Mouse (Mus musculus) CH12.LX (cell line): ENCODE measurements at regions not wholly inside any gene's neighbourhood (a gene's known extent, or its start where the extent isn't known, plus 50 kb on each side); places are given as distances from the start of the nearest gene placed in this dataset.

Source experiments
- DNase-seq: peaks from one replicate; pipeline ENCODE4 v3.0.0-alpha.2; 2013; ENCODE audit errors: extremely low read depth
- H3K27ac ChIP-seq: 2 replicates; pipeline ENCODE4 v1.5.1; 2012; ENCODE audit warnings: low read depth, mild to moderate bottlenecking, control low read depth, moderate library complexity; ENCODE audit not compliant: insufficient read depth
- H3K27me3 ChIP-seq: replicated peaks from 2 replicates; pipeline ENCODE3; 2012; ENCODE audit warnings: inconsistent platforms
- H3K36me3 ChIP-seq, 2 experiments: replicated peaks in 1 of 2; 2 replicates each; pipeline versions ENCODE3 to v1.6.1; 2012; ENCODE audit warnings: inconsistent platforms in 1 of 2, low read length in 1 of 2, mild to moderate bottlenecking in 1 of 2, mixed read lengths in 1 of 2, moderate library complexity in 1 of 2; ENCODE audit not compliant: control insufficient read depth in 1 of 2, insufficient read depth in 1 of 2
- H3K4me1 ChIP-seq, 2 experiments: 2 replicates each; pipeline ENCODE4 v1.6.1; 2012; ENCODE audit warnings: inconsistent platforms in 1 of 2, moderate library complexity in 1 of 2; ENCODE audit not compliant: insufficient read depth in 2 of 2, control insufficient read depth in 1 of 2
- H3K4me2 ChIP-seq: 2 replicates; pipeline ENCODE4 v1.6.1; 2012; ENCODE audit warnings: low read depth, mild to moderate bottlenecking, control low read depth; ENCODE audit not compliant: poor library complexity, insufficient read depth, severe bottlenecking
- H3K4me3 ChIP-seq, 3 experiments: fragments of 150-350 bp in 1 of 3; sonication (generic) in 1 of 3; replicated peaks in 1 of 3; 2 replicates each; pipeline versions ENCODE3 to v1.5.1; 2011 to 2012; ENCODE audit warnings: low read depth in 2 of 3, low read length in 2 of 3, mild to moderate bottlenecking in 2 of 3, moderate library complexity in 2 of 3, control low read depth in 1 of 3, improper control_type of control experiment in 1 of 3, inconsistent platforms in 1 of 3, mixed read lengths in 1 of 3; ENCODE audit not compliant: poor library complexity in 1 of 3
- H3K79me2 ChIP-seq: replicated peaks from 2 replicates; pipeline ENCODE4 v1.6.1; 2012; ENCODE audit warnings: mild to moderate bottlenecking, moderate library complexity; ENCODE audit not compliant: control insufficient read depth, poor library complexity, insufficient read depth, severe bottlenecking; ENCODE audit errors: extremely low read depth
- H3K9ac ChIP-seq: 2 replicates; pipeline ENCODE4 v1.6.1; 2012; ENCODE audit warnings: low read depth, mild to moderate bottlenecking, control low read depth, moderate library complexity; ENCODE audit not compliant: insufficient read depth
- H3K9me3 ChIP-seq: replicated peaks from 2 replicates; pipeline ENCODE3; 2012; ENCODE audit warnings: low read length, inconsistent platforms, mixed read lengths
- BHLHE40 ChIP-seq: IDR thresholded peaks from 2 replicates; pipeline ENCODE4 v1.6.1; 2011; ENCODE audit warnings: mild to moderate bottlenecking, low read depth, low read length, improper control_type of control experiment
- CHD1 ChIP-seq: IDR thresholded peaks from 2 replicates; pipeline ENCODE4 v1.6.1; 2012; ENCODE audit warnings: low read depth, low read length, improper control_type of control experiment, inconsistent platforms
- CHD2 ChIP-seq: IDR thresholded peaks from 2 replicates; pipeline ENCODE4 v1.6.1; 2011; ENCODE audit warnings: low read length, improper control_type of control experiment
- E2F4 ChIP-seq: IDR thresholded peaks from 2 replicates; pipeline ENCODE4 v1.6.1; 2011; ENCODE audit warnings: low read depth, low read length, improper control_type of control experiment; ENCODE audit not compliant: insufficient replicate concordance
- ELF1 ChIP-seq: IDR thresholded peaks from 2 replicates; pipeline ENCODE4 v1.6.1; 2014; ENCODE audit warnings: low read depth, mild to moderate bottlenecking, inconsistent platforms, low read length, improper control_type of control experiment
- EP300 ChIP-seq: IDR thresholded peaks from 2 replicates; pipeline ENCODE4 v1.6.1; 2011; ENCODE audit warnings: low read length, improper control_type of control experiment
- ETS1 ChIP-seq: conservative IDR thresholded peaks from 2 replicates; pipeline ENCODE4 v1.6.1; 2012; ENCODE audit warnings: low read depth, mild to moderate bottlenecking, inconsistent platforms, low read length, improper control_type of control experiment, moderate library complexity
- GABPA ChIP-seq: IDR thresholded peaks from 2 replicates; pipeline ENCODE4 v1.6.1; 2012; ENCODE audit warnings: low read depth, low read length, improper control_type of control experiment, inconsistent platforms; ENCODE audit not compliant: insufficient replicate concordance
- IRF4 ChIP-seq: IDR thresholded peaks from 2 replicates; pipeline ENCODE4 v1.6.1; 2014; ENCODE audit warnings: low read depth, mild to moderate bottlenecking, inconsistent platforms, low read length, improper control_type of control experiment
- JUN ChIP-seq: IDR thresholded peaks from 2 replicates; pipeline ENCODE4 v1.6.1; 2011; ENCODE audit warnings: low read depth, mild to moderate bottlenecking, low read length, improper control_type of control experiment, moderate library complexity; ENCODE audit not compliant: insufficient read depth
- MAZ ChIP-seq: IDR thresholded peaks from 2 replicates; pipeline ENCODE4 v1.6.1; 2012; ENCODE audit warnings: low read depth, mild to moderate bottlenecking, inconsistent platforms, low read length, improper control_type of control experiment, moderate library complexity
- MEF2A ChIP-seq: IDR thresholded peaks from 2 replicates; pipeline ENCODE4 v1.6.1; 2014; ENCODE audit warnings: low read depth, mild to moderate bottlenecking, inconsistent platforms, low read length, improper control_type of control experiment, borderline replicate concordance
- MYC ChIP-seq: IDR thresholded peaks from 2 replicates; pipeline ENCODE4 v1.6.1; 2011; ENCODE audit warnings: low read depth, mild to moderate bottlenecking, improper control_type of control experiment, low read length
- NELFE ChIP-seq: IDR thresholded peaks from 2 replicates; pipeline ENCODE4 v1.6.1; 2011; ENCODE audit warnings: low read depth, low read length, improper control_type of control experiment
- NRF1 ChIP-seq: IDR thresholded peaks from 2 replicates; pipeline ENCODE4 v1.6.1; 2014; ENCODE audit warnings: low read depth, mild to moderate bottlenecking, inconsistent platforms, low read length, improper control_type of control experiment, moderate library complexity
- PAX5 ChIP-seq: IDR thresholded peaks from 2 replicates; pipeline ENCODE4 v1.6.1; 2012; ENCODE audit warnings: low read length, inconsistent platforms, mixed read lengths
- POLR2A ChIP-seq: IDR thresholded peaks from 2 replicates; pipeline ENCODE4 v1.6.1; 2011; ENCODE audit warnings: low read depth, mild to moderate bottlenecking, improper control_type of control experiment, low read length
- RAD21 ChIP-seq: IDR thresholded peaks from 2 replicates; pipeline ENCODE4 v1.6.1; 2011; ENCODE audit warnings: low read depth, mild to moderate bottlenecking, low read length, improper control_type of control experiment, moderate library complexity
- SMC3 ChIP-seq: IDR thresholded peaks from 2 replicates; pipeline ENCODE4 v1.6.1; 2011; ENCODE audit warnings: low read depth, low read length, improper control_type of control experiment
- TBP ChIP-seq: conservative IDR thresholded peaks from 2 replicates; pipeline ENCODE4 v1.6.1; 2011; ENCODE audit warnings: low read depth, low read length, improper control_type of control experiment
- TCF12 ChIP-seq: IDR thresholded peaks from 2 replicates; pipeline ENCODE4 v1.6.1; 2014; ENCODE audit warnings: low read depth, mild to moderate bottlenecking, inconsistent platforms, low read length, improper control_type of control experiment
- UBTF ChIP-seq: IDR thresholded peaks from 2 replicates; pipeline ENCODE4 v1.6.1; 2012; ENCODE audit warnings: low read depth, mild to moderate bottlenecking, inconsistent platforms, low read length, improper control_type of control experiment, moderate library complexity
- ZKSCAN1 ChIP-seq: IDR thresholded peaks from 2 replicates; pipeline ENCODE4 v1.6.1; 2012; ENCODE audit warnings: low read depth, inconsistent platforms, low read length, improper control_type of control experiment, borderline replicate concordance
- ZMIZ1 ChIP-seq: IDR thresholded peaks from 2 replicates; pipeline ENCODE4 v1.6.1; 2012; ENCODE audit warnings: low read depth, mild to moderate bottlenecking, inconsistent platforms, low read length, improper control_type of control experiment
- ZNF384 ChIP-seq: IDR thresholded peaks from 2 replicates; pipeline ENCODE4 v1.6.1; 2012; ENCODE audit warnings: low read depth, low read length, improper control_type of control experiment, inconsistent platforms
- dilution Hi-C: fragments of 300-500 bp; cut with MboI; formaldehyde crosslinking; loops from 2 replicates; pipeline ENCODE4 v1.14.3; 2020; ENCODE audit warnings: low sequenced_read_pairs; ENCODE audit not compliant: extremely low pct_unique_long_range_greater_than_20kb, extremely low pct_ligation_motif_present
- in situ Hi-C: fragments of 300-500 bp; cut with MboI; formaldehyde crosslinking; loops from 3 replicates; pipeline ENCODE4 v1.14.3; 2019; ENCODE audit warnings: low sequenced_read_pairs, low pct_ligation_motif_present, low pct_unique_long_range_greater_than_20kb, mixed read lengths

- Histone ChIP-seq H3K27ac (peak overlapping the region; percentile 72), H3K4me1 (peaks cover 26 to 51% of the 10 kb centered on the region in 2 experiments), H3K36me3 (no peaks in the 10 kb centered on the region), H3K4me2 (peak overlapping the region; percentile 52), H3K4me3 (peak overlapping the region in 1 of 3 experiments; percentile 17), H3K9ac (peak overlapping the region; percentile 27; the same call in 1 of the 2 replicates), H3K27me3 (no peaks in the 10 kb centered on the region), H3K79me2 (no peaks in the 10 kb centered on the region), H3K9me3 (peaks cover 8% of the 10 kb centered on the region)
- DNase-seq: no peak
- dilution Hi-C loops (no loop called here), in situ Hi-C loops (loop anchor here (10.0 kb wide), 1 partner anchor 125 kb away; no protein-coding TSS in a partner anchor)
- TF ChIP-seq CHD1 (no peak), RAD21 (no peak), IRF4 (peak; percentile 49; the same call in 1 of the 2 replicates), BHLHE40 (peak; percentile 62; the same call in 1 of the 2 replicates), MAZ (no peak), POLR2A (peak; percentile 73), GABPA (no peak), EP300 (peak; percentile 57), ELF1 (peak; percentile 29; the same call in 1 of the 2 replicates), TCF12 (no peak; the same call in 1 of the 2 replicates), PAX5 (no peak), TBP (peak; percentile 61; the same call in 1 of the 2 replicates), JUN (peak; percentile 27; the same call in 1 of the 2 replicates), ZNF384 (peak; percentile 90), CHD2 (0 out of 2 replicates have a peak, but pooled peaks have one; percentile 17), NRF1 (0 out of 2 replicates have a peak, but pooled peaks have one; percentile 48), E2F4 (no peak), NELFE (no peak), MEF2A (no peak), ZMIZ1 (no peak), SMC3 (0 out of 2 replicates have a peak, but pooled peaks have one; percentile 4), UBTF (no peak), ZKSCAN1 (no peak), ETS1 (0 out of 2 replicates have a peak, but pooled peaks have one; percentile 38), MYC (no peak)
Measured at GRCm38 (mm10) chr8:34739836-34740804, 628.6 kb upstream of the Gm10131 start.
